ENCODE assay signal across 12 mouse cellular contexts in the genomic region with DNA sequence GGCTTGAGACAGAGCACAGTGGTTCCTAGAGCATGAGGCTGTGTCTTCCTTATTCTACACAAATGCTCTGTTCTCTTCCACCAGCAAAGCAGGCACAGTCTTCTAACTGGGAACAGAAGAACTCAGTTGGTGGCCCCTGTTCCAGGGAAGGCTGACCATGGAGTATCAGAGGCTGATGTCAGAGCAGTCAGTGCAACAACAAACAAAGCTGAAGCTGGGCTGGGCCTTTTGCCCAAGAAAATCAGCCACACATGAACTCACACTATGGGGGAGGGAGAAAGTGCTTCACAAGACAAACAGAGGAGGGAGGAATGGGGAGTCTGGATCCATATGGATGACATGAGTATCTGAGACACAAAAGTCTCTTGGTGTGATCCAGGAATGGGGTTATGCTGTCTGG. TPM values are rescaled to one million over a fixed set of nuclear protein-coding genes. Genes with fewer than 3 reads are reported as not detected.
A peak's percentile ranks its signal among the peaks of the same experiment; 100 is the strongest.
DNase-seq lines count a peak whose midpoint lies in the region; ATAC-seq and TF ChIP-seq lines count a peak whose summit lies in the region.
"Had no signal": no experiment of that assay in that cellular context is flagged by ENCODE, and none has a peak within 500 bp of the region (broad histone marks: within the 10 kb centered on the region; RNA-seq: fewer than 3 reads in every experiment).

No protein-coding gene starts in this region.

- no peak overlapping the region for H3K4me3 ChIP-seq in embryonic facial prominence, embryonic 14.5 days (ENCODE audit: low read depth, low read length)
- H3K4me3 ChIP-seq in embryonic facial prominence, embryonic 10.5 days: no peak overlapping the region
- H3K4me3 ChIP-seq in kidney, embryonic 14.5 days (ENCODE audit: low read length): no peak overlapping the region
- no peak overlapping the region for H3K4me3 ChIP-seq in kidney, adult 2 months (ENCODE audit: insufficient read depth, low read depth, low read length)
- no peak overlapping the region for H3K4me3 ChIP-seq in midbrain, postnatal 0 days (ENCODE audit: low read depth, low read length)
- no peak overlapping the region for H3K4me3 ChIP-seq in midbrain, embryonic 11.5 days (ENCODE audit: low read depth, low read length)
- H3K4me3 ChIP-seq: midbrain, embryonic 15.5 days had no signal

- H3K27me3 ChIP-seq in embryonic facial prominence, embryonic 14.5 days (replicated peaks; ENCODE audit: control insufficient read depth, insufficient read depth, low read length): no peaks in the 10 kb centered on the region
- no peaks in the 10 kb centered on the region for H3K27me3 ChIP-seq in embryonic facial prominence, embryonic 10.5 days (replicated peaks; ENCODE audit: low read depth, poor library complexity, severe bottlenecking)
- H3K27me3 ChIP-seq in kidney, embryonic 14.5 days (ENCODE audit: control insufficient read depth, insufficient read depth, low read length): no peaks in the 10 kb centered on the region
- H3K27me3 ChIP-seq in kidney, adult 2 months (replicated peaks; ENCODE audit: control insufficient read depth, insufficient read depth, low read length): no peaks in the 10 kb centered on the region
- no peaks in the 10 kb centered on the region for H3K27me3 ChIP-seq in midbrain, postnatal 0 days (ENCODE audit: insufficient read depth, low read length)
- H3K27me3 ChIP-seq in midbrain, embryonic 11.5 days (ENCODE audit: control insufficient read depth, insufficient read depth, low read length): no peaks in the 10 kb centered on the region
- H3K27me3 ChIP-seq: midbrain, embryonic 15.5 days had no signal

- H3K9ac ChIP-seq in embryonic facial prominence, embryonic 14.5 days (ENCODE audit: low read depth, low read length): no peak overlapping the region
- H3K9ac ChIP-seq in kidney, embryonic 14.5 days (ENCODE audit: low read depth, low read length): no peak overlapping the region
- no peak overlapping the region for H3K9ac ChIP-seq in midbrain, postnatal 0 days (replicated peaks; ENCODE audit: low read length, poor library complexity, severe bottlenecking)
- H3K9ac ChIP-seq in midbrain, embryonic 11.5 days (ENCODE audit: low read length): no peak overlapping the region
- H3K9ac ChIP-seq: midbrain, embryonic 15.5 days had no signal

- H3K9me3 ChIP-seq in embryonic facial prominence, embryonic 14.5 days (ENCODE audit: control insufficient read depth, low read length): no peaks in the 10 kb centered on the region
- no peaks in the 10 kb centered on the region for H3K9me3 ChIP-seq in embryonic facial prominence, embryonic 10.5 days
- no peaks in the 10 kb centered on the region for H3K9me3 ChIP-seq in kidney, embryonic 14.5 days (ENCODE audit: control insufficient read depth, low read length)
- no peaks in the 10 kb centered on the region for H3K9me3 ChIP-seq in midbrain, postnatal 0 days (ENCODE audit: low read length)
- no peaks in the 10 kb centered on the region for H3K9me3 ChIP-seq in midbrain, embryonic 11.5 days (ENCODE audit: control insufficient read depth, low read length)
- H3K9me3 ChIP-seq: midbrain, embryonic 15.5 days had no signal

- peak; percentile 56 for DNase-seq in embryonic facial prominence, embryonic 14.5 days (ENCODE audit: low spot score)
- DNase-seq in embryonic facial prominence, embryonic 10.5 days (ENCODE audit: low spot score): no peak
- DNase-seq in kidney, adult 2 months: no peak
- peak; percentile 63 for DNase-seq in midbrain, postnatal 0 days (ENCODE audit: low spot score)
- DNase-seq in midbrain, embryonic 11.5 days (ENCODE audit: low spot score, missing footprints): no peak
- peak; percentile 37 to 59 for DNase-seq in lung, postnatal 4 days
- no peak for DNase-seq in gastrocnemius, postnatal 14 days
- DNase-seq: cerebellum, adult 11-12 months; gastrocnemius, postnatal 10 days had no signal

- H3K36me3 ChIP-seq in embryonic facial prominence, embryonic 14.5 days (ENCODE audit: control insufficient read depth, insufficient read depth, low read length): no peaks in the 10 kb centered on the region
- no peaks in the 10 kb centered on the region for H3K36me3 ChIP-seq in embryonic facial prominence, embryonic 10.5 days (replicated peaks)
- H3K36me3 ChIP-seq in kidney, embryonic 14.5 days (ENCODE audit: control insufficient read depth, insufficient read depth, low read length): no peaks in the 10 kb centered on the region
- no peaks in the 10 kb centered on the region for H3K36me3 ChIP-seq in kidney, adult 2 months (ENCODE audit: control insufficient read depth, insufficient read depth, low read length)
- H3K36me3 ChIP-seq in midbrain, postnatal 0 days (ENCODE audit: insufficient read depth, low read length): no peaks in the 10 kb centered on the region
- H3K36me3 ChIP-seq in midbrain, embryonic 11.5 days (ENCODE audit: control insufficient read depth, insufficient read depth, low read length): no peaks in the 10 kb centered on the region
- H3K36me3 ChIP-seq: midbrain, embryonic 15.5 days had no signal

- TF ChIP-seq CTCF in kidney, adult 2 months (conservative IDR thresholded peaks at IDR 0.05; ENCODE audit: insufficient read depth, insufficient read length, low read depth, low read length): no peak
- no peak for TF ChIP-seq CTCF in midbrain, postnatal 0 days (IDR thresholded peaks at IDR 0.05)

- no peak overlapping the region for H3K27ac ChIP-seq in embryonic facial prominence, embryonic 14.5 days (replicated peaks; ENCODE audit: low read depth, low read length)
- no peak overlapping the region for H3K27ac ChIP-seq in embryonic facial prominence, embryonic 10.5 days (replicated peaks)
- H3K27ac ChIP-seq in kidney, embryonic 14.5 days (ENCODE audit: low read depth, low read length): no peak overlapping the region
- H3K27ac ChIP-seq in kidney, adult 2 months (ENCODE audit: insufficient read depth, low read depth, low read length): no peak overlapping the region
- H3K27ac ChIP-seq in midbrain, postnatal 0 days (ENCODE audit: low read depth, low read length): no peak overlapping the region
- H3K27ac ChIP-seq in midbrain, embryonic 11.5 days (ENCODE audit: low read depth, low read length): no peak overlapping the region
- H3K27ac ChIP-seq: midbrain, embryonic 15.5 days had no signal

- no peaks in the 10 kb centered on the region for H3K4me1 ChIP-seq in embryonic facial prominence, embryonic 14.5 days (ENCODE audit: control insufficient read depth, insufficient read depth, low read length)
- no peaks in the 10 kb centered on the region for H3K4me1 ChIP-seq in embryonic facial prominence, embryonic 10.5 days
- no peaks in the 10 kb centered on the region for H3K4me1 ChIP-seq in kidney, embryonic 14.5 days (ENCODE audit: control insufficient read depth, insufficient read depth, low read length)
- no peaks in the 10 kb centered on the region for H3K4me1 ChIP-seq in kidney, adult 2 months (ENCODE audit: control insufficient read depth, insufficient read depth, low read length)
- 0 out of 2 replicates have a peak, but pooled peaks cover 3% of the 10 kb centered on the region for H3K4me1 ChIP-seq in midbrain, postnatal 0 days (ENCODE audit: insufficient read depth, low read length)
- H3K4me1 ChIP-seq in midbrain, embryonic 11.5 days (ENCODE audit: control insufficient read depth, insufficient read depth, low read length): no peaks in the 10 kb centered on the region

- intact Hi-C loops in gastrocnemius, postnatal 14 days (cut with DNase I; ENCODE audit: low total_unique reads): no loop called here

- H3K4me2 ChIP-seq in embryonic facial prominence, embryonic 14.5 days (ENCODE audit: low read depth, low read length): no peak overlapping the region
- no peak overlapping the region for H3K4me2 ChIP-seq in kidney, embryonic 14.5 days (replicated peaks; ENCODE audit: low read depth, low read length)
- H3K4me2 ChIP-seq in midbrain, postnatal 0 days (ENCODE audit: low read depth, low read length, poor library complexity, severe bottlenecking): no peak overlapping the region
- no peak overlapping the region for H3K4me2 ChIP-seq in midbrain, embryonic 11.5 days
- H3K4me2 ChIP-seq: midbrain, embryonic 15.5 days had no signal

- ATAC-seq in embryonic facial prominence, embryonic 14.5 days (ENCODE audit: low read depth): no peak
- ATAC-seq in kidney, embryonic 14.5 days (ENCODE audit: low FRiP score, low TSS enrichment): peak; percentile 66; the same call in 1 of the 2 replicates
- peak; percentile 36; the same call in 1 of the 2 replicates for ATAC-seq in midbrain, postnatal 0 days (ENCODE audit: low FRiP score)
- ATAC-seq in midbrain, embryonic 11.5 days (ENCODE audit: low FRiP score): no peak
- ATAC-seq: intestine, embryonic 16.5 days; midbrain, embryonic 15.5 days had no signal

- no peak for TF ChIP-seq POLR2A in kidney, adult 2 months (IDR thresholded peaks at IDR 0.05; ENCODE audit: low read depth, low read length)

RNA-seq across cellular contexts. Expression of a gene that starts 56.2 kb away (rescaled TPM):
- polyA plus RNA-seq in embryonic facial prominence, embryonic 14.5 days (2014; fragmentation: Nextera tagmentation; extraction: Ambion mirVana): 15.8 and 19.1 TPM in 2 replicates
- 18.0 and 27.1 TPM in 2 replicates for polyA plus RNA-seq in embryonic facial prominence, embryonic 10.5 days (2016; fragmentation: Nextera tagmentation; extraction: Ambion mirVana)
- 31.3 and 44.3 TPM in 2 replicates for polyA plus RNA-seq in kidney, embryonic 14.5 days (2014; fragmentation: Nextera tagmentation; extraction: Ambion mirVana)
- 7.5 and 10.7 TPM in 2 replicates for polyA plus RNA-seq in kidney, adult 2 months (2012; rRNA removed)
- total RNA-seq in midbrain, postnatal 0 days (2014; rRNA removed): 13.3 and 16.7 TPM in 2 replicates
- polyA plus RNA-seq in midbrain, postnatal 0 days (2015; fragmentation: Nextera tagmentation; extraction: Ambion mirVana): 4.4 and 5.3 TPM in 2 replicates
- polyA plus RNA-seq in midbrain, embryonic 11.5 days (2014; fragmentation: Nextera tagmentation; extraction: Ambion mirVana): 12.4 and 12.8 TPM in 2 replicates
- total RNA-seq in gastrocnemius, postnatal 14 days (2021): 1 to 10 TPM; 4.9 to 8.0 TPM

Comparison
In these comparisons a context has a peak if more than half of its experiments do, and no peak if none do; other contexts are left out.
1. ATAC-seq: peak in kidney, embryonic 14.5 days (single experiment) and midbrain, postnatal 0 days (single experiment); none in embryonic facial prominence, embryonic 14.5 days (single experiment) and midbrain, embryonic 11.5 days (single experiment).
2. DNase-seq: peak in embryonic facial prominence, embryonic 14.5 days (single experiment), midbrain, postnatal 0 days (single experiment) and lung, postnatal 4 days (2 of 2); none in embryonic facial prominence, embryonic 10.5 days (single experiment), kidney, adult 2 months (single experiment), midbrain, embryonic 11.5 days (single experiment) and gastrocnemius, postnatal 14 days (single experiment).